Mouse (Mus musculus): ENCODE measurements around the gene Zfp459. TPM values are rescaled to one million over a fixed set of nuclear protein-coding genes. Genes with fewer than 3 reads are reported as not detected.
"Not testable (repeated sequence)": the region's sequence is repeated elsewhere in the genome, so short reads cannot be mapped to it uniquely, and the experiment has no call there.

Zfp459 gene
- polyA plus RNA-seq, 1 experiment from 2014 or later, result 2.4 TPM

DNA sequence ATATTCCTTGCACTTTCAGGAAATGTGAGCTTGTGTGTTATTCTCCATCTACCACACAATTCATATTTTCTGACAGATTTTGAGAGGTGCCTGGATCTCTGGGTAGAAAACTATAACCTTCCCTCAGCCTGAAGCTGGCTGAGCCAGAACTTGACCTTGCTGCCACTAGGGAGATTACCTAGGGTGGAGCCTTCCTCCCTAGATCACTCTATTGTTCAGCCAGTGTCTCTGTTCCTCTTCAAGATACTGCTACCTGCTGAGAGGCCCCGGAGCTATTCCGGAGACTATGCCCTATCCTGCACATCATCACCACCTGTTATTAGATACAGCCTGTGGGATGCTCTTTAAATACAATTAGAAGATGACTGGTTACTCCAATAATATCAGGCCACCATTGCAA is 1.3 kb upstream of the Zfp459 start:
- not testable (repeated sequence) for ATAC-seq (replicated peaks; ENCODE audit: low FRiP score, low TSS enrichment, low read depth); H3K4me2 ChIP-seq (ENCODE audit: low read length); H3K4me3 ChIP-seq (ENCODE audit: low read depth, low read length); H3K9ac ChIP-seq (ENCODE audit: low read length); H3K36me3 ChIP-seq (ENCODE audit: control insufficient read depth, insufficient read depth, low read length); H3K27ac ChIP-seq (ENCODE audit: low read depth); H3K27me3 ChIP-seq (replicated peaks; ENCODE audit: control insufficient read depth, insufficient read depth, low read length); H3K9me3 ChIP-seq (ENCODE audit: control insufficient read depth, low read length); H3K4me1 ChIP-seq (replicated peaks; ENCODE audit: control insufficient read depth, insufficient read depth, low read length); DNase-seq (ENCODE audit: low spot score)
- 96% methylated on average over 2 of the region's 2 CpGs for WGBS

DNA sequence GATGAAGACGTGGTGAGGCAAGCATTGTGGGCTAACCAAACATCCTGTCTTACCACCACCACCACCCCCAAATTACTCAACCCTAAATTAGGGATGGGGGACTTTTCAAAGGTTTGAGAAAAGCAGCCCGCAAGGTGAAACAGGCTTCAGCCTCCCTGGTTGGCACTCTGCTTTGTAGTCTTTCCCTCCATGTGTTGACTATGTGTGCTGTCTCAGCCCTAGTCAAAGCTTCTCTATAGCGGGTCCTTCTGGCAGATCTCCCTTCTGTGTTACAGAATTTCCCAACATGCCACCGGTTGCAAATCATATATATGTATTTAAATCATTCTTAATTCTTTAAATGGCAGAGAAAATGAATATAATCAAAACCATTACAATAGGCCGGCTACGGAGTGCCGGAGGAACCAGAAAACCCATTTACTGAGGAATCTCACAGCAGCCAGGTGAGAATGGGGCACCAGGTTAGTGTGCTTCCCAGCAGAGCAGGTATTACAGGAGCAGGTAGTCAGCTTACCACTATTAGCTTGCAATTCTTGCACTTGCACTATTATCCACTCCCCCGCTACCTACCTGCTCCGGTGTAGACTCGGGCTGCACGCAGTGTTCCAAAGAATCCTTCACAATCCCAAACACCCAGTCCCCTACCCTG is 536 bp downstream of the Zfp459 start:
- no peak overlapping the region for H3K27ac ChIP-seq (ENCODE audit: low read depth)
- peak; percentile 73 for ATAC-seq (replicated peaks; ENCODE audit: low FRiP score, low TSS enrichment, low read depth)

DNA sequence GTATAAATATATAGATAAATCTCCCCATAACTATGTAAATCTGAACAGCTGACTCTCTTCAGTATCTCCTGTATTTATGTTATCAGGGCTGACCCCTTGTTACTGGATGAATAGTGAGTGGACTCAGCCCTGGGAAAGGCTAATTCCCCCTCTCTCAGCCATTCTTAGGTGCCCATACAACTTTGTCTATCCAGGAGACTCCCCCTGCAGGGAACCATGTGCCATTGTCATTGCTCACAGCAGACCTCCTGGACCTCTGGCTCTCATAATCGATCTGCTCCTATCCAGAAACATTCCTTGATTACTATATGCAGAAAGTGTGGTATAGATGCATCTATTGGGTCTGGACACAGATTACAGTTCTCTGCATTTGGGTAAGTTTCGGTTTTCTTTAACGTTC is 4.4 kb downstream of the Zfp459 start:
- Histone ChIP-seq H3K9ac (ENCODE audit: low read length) (no peak overlapping the region), H3K4me1 (replicated peaks; ENCODE audit: control insufficient read depth, insufficient read depth, low read length) (no peaks in the 10 kb centered on the region), H3K4me2 (ENCODE audit: low read length) (no peak overlapping the region), H3K27me3 (replicated peaks; ENCODE audit: control insufficient read depth, insufficient read depth, low read length) (no peaks in the 10 kb centered on the region), H3K36me3 (ENCODE audit: control insufficient read depth, insufficient read depth, low read length) (no peaks in the 10 kb centered on the region), H3K4me3 (ENCODE audit: low read depth, low read length) (no peak overlapping the region), H3K9me3 (ENCODE audit: control insufficient read depth, low read length) (no peaks in the 10 kb centered on the region), H3K27ac (ENCODE audit: low read depth) (no peak overlapping the region)
- DNase-seq (ENCODE audit: low spot score), result no peak
- 89% methylated on average over 3 of the region's 3 CpGs for whole genome bisulfite sequencing
- ATAC-seq (replicated peaks; ENCODE audit: low FRiP score, low TSS enrichment, low read depth), result no peak

More for the DNA sequence above, 536 bp downstream of the Zfp459 start:
- Histone ChIP-seq H3K4me3 (ENCODE audit: low read depth, low read length) (peak overlapping the region; percentile 60), H3K4me2 (ENCODE audit: low read length) (peak overlapping the region; percentile 81), H3K9ac (ENCODE audit: low read length) (peak overlapping the region; percentile 56), H3K4me1 (replicated peaks; ENCODE audit: control insufficient read depth, insufficient read depth, low read length) (no peaks in the 10 kb centered on the region), H3K9me3 (ENCODE audit: control insufficient read depth, low read length) (no peaks in the 10 kb centered on the region), H3K27me3 (replicated peaks; ENCODE audit: control insufficient read depth, insufficient read depth, low read length) (no peaks in the 10 kb centered on the region), H3K36me3 (ENCODE audit: control insufficient read depth, insufficient read depth, low read length) (no peaks in the 10 kb centered on the region)
- WGBS, result 31% methylated on average over 11 of the region's 11 CpGs
- no peak for DNase-seq (ENCODE audit: low spot score)

DNA sequence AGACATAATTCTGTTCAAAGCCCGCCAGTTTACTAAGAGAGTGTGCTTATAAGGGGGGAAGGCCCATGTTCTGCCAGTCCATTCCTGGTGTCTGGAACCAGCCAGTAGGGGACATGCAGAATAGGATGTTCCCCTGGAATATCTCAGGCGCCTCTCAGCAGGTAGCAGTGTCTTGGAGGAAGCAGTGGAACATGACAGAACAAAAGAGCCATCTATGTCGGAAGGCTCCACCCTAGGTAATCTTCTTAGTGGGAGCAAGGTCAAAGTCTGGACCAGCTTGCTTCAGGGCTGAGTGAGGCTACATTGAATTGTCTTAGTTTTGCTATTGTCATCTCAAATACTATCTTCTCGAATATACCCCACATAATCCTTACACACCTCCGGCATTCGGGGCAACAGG is 5.5 kb downstream of the Zfp459 start:
- H3K4me1 ChIP-seq (replicated peaks; ENCODE audit: control insufficient read depth, insufficient read depth, low read length), result no peaks in the 10 kb centered on the region
- H3K9me3 ChIP-seq (ENCODE audit: control insufficient read depth, low read length), result no peaks in the 10 kb centered on the region

DNA sequence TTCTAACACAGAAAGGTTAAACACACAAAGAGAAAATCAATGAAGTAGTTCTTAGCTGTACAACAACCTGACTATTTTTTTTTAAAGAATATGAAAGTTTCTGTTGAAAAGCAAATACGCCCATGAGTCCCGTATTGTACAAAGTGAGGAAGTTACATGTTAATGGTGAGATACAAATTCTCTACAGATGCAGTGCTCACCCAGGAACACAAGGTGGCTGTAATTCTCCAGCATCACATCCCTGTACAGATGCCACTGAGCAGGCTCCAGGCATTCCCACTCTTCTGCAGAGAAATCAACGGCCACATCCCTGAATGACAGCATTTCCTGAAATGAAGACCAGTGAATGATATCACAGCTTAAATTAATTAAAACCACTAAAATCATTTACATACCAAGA is 7.6 kb downstream of the Zfp459 start:
- not testable (repeated sequence) for H3K36me3 ChIP-seq (ENCODE audit: control insufficient read depth, insufficient read depth, low read length); H3K4me1 ChIP-seq (replicated peaks; ENCODE audit: control insufficient read depth, insufficient read depth, low read length); H3K4me2 ChIP-seq (ENCODE audit: low read length); ATAC-seq (replicated peaks; ENCODE audit: low FRiP score, low TSS enrichment, low read depth); H3K9ac ChIP-seq (ENCODE audit: low read length); H3K9me3 ChIP-seq (ENCODE audit: control insufficient read depth, low read length); H3K27ac ChIP-seq (ENCODE audit: low read depth); DNase-seq (ENCODE audit: low spot score); H3K4me3 ChIP-seq (ENCODE audit: low read depth, low read length); H3K27me3 ChIP-seq (replicated peaks; ENCODE audit: control insufficient read depth, insufficient read depth, low read length)
- WGBS, result 72% methylated on average over 3 of the region's 3 CpGs

More for the DNA sequence above, 5.5 kb downstream of the Zfp459 start:
- Histone ChIP-seq H3K4me3 (ENCODE audit: low read depth, low read length) (no peak overlapping the region), H3K9ac (ENCODE audit: low read length) (no peak overlapping the region), H3K36me3 (ENCODE audit: control insufficient read depth, insufficient read depth, low read length) (no peaks in the 10 kb centered on the region), H3K27ac (ENCODE audit: low read depth) (no peak overlapping the region), H3K27me3 (replicated peaks; ENCODE audit: control insufficient read depth, insufficient read depth, low read length) (no peaks in the 10 kb centered on the region), H3K4me2 (ENCODE audit: low read length) (no peak overlapping the region)
- DNase-seq (ENCODE audit: low spot score), result no peak
- no peak for ATAC-seq (replicated peaks; ENCODE audit: low FRiP score, low TSS enrichment, low read depth)
- 88% methylated on average over 6 of the region's 6 CpGs for WGBS

DNA sequence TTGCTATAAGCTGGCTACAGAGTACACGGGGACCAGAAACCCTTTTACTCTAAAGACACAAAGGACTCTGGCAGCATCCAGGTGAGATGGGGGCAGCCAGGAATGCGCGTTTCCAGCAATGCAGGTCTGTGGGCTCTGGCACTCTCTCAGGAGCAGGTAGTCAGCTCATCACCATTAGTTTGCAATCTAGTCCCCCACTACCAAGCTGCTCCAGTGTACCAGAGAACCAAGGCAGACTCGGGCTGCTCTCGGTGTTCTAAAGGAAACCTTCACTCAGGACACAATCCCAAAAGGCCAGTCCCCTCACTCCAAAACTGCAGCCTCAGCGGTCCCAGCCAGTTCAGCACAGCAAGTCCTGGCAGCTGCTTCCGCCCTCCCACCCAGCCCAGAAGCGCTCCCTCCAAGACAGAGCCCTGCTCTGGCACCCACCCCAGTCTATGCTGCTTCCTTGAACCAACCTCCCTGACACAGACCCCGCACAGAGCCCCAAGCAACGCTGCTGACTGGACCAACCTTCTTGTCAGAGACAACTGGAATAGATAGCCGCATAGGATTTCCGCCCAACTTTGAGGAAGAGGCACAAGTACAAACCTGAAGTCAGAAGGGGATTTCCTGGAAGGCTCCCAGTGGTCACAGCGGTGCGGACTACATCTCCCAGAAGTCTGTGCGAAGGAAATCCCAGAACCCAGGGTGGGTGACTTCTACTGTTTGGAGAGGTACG is 21.9 kb downstream of the Zfp459 start, which contains the start of gene Zfp429:
Gene Zfp429 (minus strand): TSS at position 637 of the 721 bp plus-strand sequence.
- peak within 1 kb of the TSS; percentile 66 for H3K4me3 ChIP-seq (ENCODE audit: low read depth, low read length)
- DNase-seq (ENCODE audit: low spot score), result peak; percentile 85
- not testable (repeated sequence) for H3K4me1 ChIP-seq (replicated peaks; ENCODE audit: control insufficient read depth, insufficient read depth, low read length); H3K36me3 ChIP-seq (ENCODE audit: control insufficient read depth, insufficient read depth, low read length); H3K27ac ChIP-seq (ENCODE audit: low read depth); H3K9me3 ChIP-seq (ENCODE audit: control insufficient read depth, low read length); H3K27me3 ChIP-seq (replicated peaks; ENCODE audit: control insufficient read depth, insufficient read depth, low read length)
- peak within 1 kb of the TSS; percentile 52 for H3K4me2 ChIP-seq (ENCODE audit: low read length)
- H3K9ac ChIP-seq (ENCODE audit: low read length), result peak within 1 kb of the TSS; percentile 23; the same call in 1 of the 2 replicates
- WGBS, result 2% methylated on average over 14 of the region's 16 CpGs
- peak; percentile 94 for ATAC-seq (replicated peaks; ENCODE audit: low FRiP score, low TSS enrichment, low read depth)

DNA sequence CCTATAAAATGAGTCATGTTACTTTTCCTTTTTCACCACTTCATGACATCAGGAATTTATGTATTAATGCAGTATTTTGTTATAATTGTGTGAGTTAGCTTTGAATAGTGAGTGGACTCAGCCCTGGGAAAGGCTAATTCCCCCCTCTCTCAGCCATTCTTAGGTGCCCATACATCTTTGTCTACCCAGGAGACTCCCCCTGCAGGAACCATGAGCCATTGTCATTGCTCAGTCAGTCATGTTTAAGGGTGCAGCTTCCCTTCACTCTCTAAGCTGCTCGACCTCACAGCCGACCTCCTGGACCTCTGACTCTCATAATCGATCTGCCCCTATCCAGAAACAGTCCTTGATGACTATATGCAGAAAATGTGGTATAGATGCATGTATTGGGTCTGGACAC is 45.0 kb downstream of the Zfp459 start:
- H3K4me3 ChIP-seq (ENCODE audit: low read depth, low read length); H3K9ac ChIP-seq (ENCODE audit: low read length); H3K4me1 ChIP-seq (replicated peaks; ENCODE audit: control insufficient read depth, insufficient read depth, low read length); H3K9me3 ChIP-seq (ENCODE audit: control insufficient read depth, low read length); ATAC-seq (replicated peaks; ENCODE audit: low FRiP score, low TSS enrichment, low read depth); H3K36me3 ChIP-seq (ENCODE audit: control insufficient read depth, insufficient read depth, low read length); H3K4me2 ChIP-seq (ENCODE audit: low read length); H3K27me3 ChIP-seq (replicated peaks; ENCODE audit: control insufficient read depth, insufficient read depth, low read length); H3K27ac ChIP-seq (ENCODE audit: low read depth); DNase-seq (ENCODE audit: low spot score): not testable (repeated sequence)
- WGBS, result 78% methylated on average over 3 of the region's 3 CpGs

DNA sequence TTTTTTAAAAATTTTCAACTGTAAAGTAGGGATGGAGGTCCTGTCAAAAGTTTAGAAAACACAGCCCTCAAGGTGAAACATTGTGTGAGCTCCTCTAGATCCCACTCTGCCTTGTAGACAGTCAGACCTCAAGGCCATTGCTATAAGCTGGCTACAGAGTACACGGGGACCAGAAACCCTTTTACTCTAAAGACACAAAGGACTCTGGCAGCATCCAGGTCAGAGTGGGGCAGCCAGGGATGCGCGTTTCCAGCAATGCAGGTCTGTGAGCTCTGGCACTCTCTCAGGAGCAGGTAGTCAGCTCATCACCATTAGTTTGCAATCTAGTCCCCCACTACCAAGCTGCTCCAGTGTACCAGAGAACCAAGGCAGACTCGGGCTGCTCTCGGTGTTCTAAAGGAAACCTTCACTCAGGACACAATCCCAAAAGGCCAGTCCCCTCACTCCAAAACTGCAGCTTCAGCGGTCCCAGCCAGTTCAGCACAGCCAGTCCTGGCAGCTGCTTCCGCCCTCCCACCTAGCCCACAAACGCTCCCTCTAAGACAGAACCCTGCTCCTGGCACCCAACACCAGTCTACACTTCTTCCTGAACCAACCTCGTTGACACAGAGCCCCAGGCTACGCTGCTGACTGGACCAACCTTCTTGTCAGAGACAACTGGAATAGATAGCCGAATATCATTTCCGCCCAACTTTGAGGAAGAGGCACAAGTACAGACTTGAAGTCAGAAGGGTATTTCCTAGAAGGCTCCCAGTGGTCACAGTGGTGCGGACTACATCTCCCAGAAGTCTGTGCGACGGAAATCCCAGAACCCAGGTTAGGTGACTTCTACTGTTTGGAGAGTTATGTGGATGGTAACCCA is 45.9 kb downstream of the Zfp459 start, which contains the start of the genes Gm28041 and Zfp456:
Gene Gm28041 (minus strand): TSS at position 684 of the 862 bp plus-strand sequence.
Gene Zfp456 (minus strand): TSS at position 761 of the 862 bp plus-strand sequence.
- not testable (repeated sequence) for H3K4me1 ChIP-seq (replicated peaks; ENCODE audit: control insufficient read depth, insufficient read depth, low read length); H3K36me3 ChIP-seq (ENCODE audit: control insufficient read depth, insufficient read depth, low read length); H3K27ac ChIP-seq (ENCODE audit: low read depth); H3K27me3 ChIP-seq (replicated peaks; ENCODE audit: control insufficient read depth, insufficient read depth, low read length); H3K9me3 ChIP-seq (ENCODE audit: control insufficient read depth, low read length)
- ATAC-seq (replicated peaks; ENCODE audit: low FRiP score, low TSS enrichment, low read depth) (peak; percentile 97), DNase-seq (ENCODE audit: low spot score) (peak; percentile 81)
- Histone ChIP-seq H3K4me3 (ENCODE audit: low read depth, low read length) (peak within 1 kb of the TSS; percentile 54), H3K9ac (ENCODE audit: low read length) (peak within 1 kb of the TSS; percentile 35), H3K4me2 (ENCODE audit: low read length) (peak within 1 kb of the TSS; percentile 49)
- WGBS, result 15% methylated on average over 13 of the region's 15 CpGs

Data from intestine, embryonic 14.5 days (tissue).